Mouse (Mus musculus): ENCODE results near the gene Tagln. TPM values are rescaled to one million over a fixed set of nuclear protein-coding genes. Genes with fewer than 3 reads are reported as not detected.

Gene Tagln
- polyA plus RNA-seq, 1 experiment from 2014 or later: 5.2 TPM

DNA sequence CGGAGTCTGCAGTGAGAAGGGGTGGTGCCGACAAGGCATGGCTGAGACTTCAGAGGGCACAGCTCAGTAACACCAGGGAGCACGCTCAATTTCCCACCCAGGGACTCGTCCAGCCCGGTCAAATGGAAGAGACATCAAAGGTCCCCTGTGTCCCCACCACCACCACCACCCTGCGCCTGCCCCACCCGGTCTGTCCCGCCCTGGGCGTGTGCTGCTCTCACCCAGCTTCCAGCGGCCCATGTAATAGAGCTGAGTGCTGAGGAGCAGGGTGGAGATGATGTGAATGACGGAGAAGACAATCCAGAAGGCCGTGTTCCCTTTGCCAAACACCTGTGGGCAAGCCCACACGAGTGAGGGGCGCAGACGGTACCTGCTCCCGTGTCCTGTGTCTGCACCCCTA lies 6.6 kb upstream of the Tagln start:
- Histone ChIP-seq H3K9ac (replicated peaks; ENCODE audit: low read depth, low read length) (no peak overlapping the region), H3K27ac (ENCODE audit: low read depth, low read length) (no peak overlapping the region), H3K4me1 (ENCODE audit: control insufficient read depth, insufficient read depth, low read length) (no peaks in the 10 kb centered on the region), H3K27me3 (ENCODE audit: control insufficient read depth, insufficient read depth, low read length) (no peaks in the 10 kb centered on the region), H3K4me3 (ENCODE audit: low read depth, low read length) (no peak overlapping the region), H3K4me2 (ENCODE audit: low read depth, low read length) (no peak overlapping the region), H3K36me3 (ENCODE audit: control insufficient read depth, insufficient read depth, low read length) (peaks cover 63% of the 10 kb centered on the region), H3K9me3 (ENCODE audit: control insufficient read depth, low read length) (no peaks in the 10 kb centered on the region)
- 94% methylated on average over 16 of the region's 16 CpGs for WGBS
- ATAC-seq (ENCODE audit: low read depth): no peak

DNA sequence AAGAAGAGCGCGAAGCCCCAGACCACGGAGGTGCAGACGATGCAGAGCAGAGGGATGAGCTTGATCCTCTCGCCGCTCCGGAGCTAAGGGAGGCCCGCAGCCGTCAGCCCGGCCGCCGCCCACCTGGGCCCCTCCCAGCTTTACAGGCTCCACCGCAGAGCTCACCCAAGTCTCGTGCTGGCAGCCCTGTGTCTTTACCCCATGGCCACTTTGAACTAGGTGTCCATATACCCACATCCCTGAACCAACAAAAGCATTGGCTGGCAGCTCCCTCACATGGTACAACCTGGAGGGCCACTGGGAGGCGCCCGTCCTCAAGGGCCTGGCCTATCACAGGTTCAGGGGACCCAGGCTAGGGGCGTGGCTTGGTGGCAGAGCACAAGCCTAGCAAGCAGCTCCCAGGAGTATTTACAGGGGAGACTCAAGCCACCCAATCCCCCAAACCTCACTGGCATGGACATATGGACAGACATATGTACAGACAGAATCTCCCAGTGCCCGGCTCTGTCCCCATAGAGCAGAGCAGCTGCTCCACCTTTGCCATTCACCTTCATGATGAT lies 5.6 kb upstream of the Tagln start:
- no peak overlapping the region for H3K27ac ChIP-seq (ENCODE audit: low read depth, low read length)
- H3K36me3 ChIP-seq (ENCODE audit: control insufficient read depth, insufficient read depth, low read length): peaks cover 59% of the 10 kb centered on the region
- no peak overlapping the region for H3K4me2 ChIP-seq (ENCODE audit: low read depth, low read length)
- H3K9me3 ChIP-seq (ENCODE audit: control insufficient read depth, low read length): no peaks in the 10 kb centered on the region
- WGBS: 54% methylated on average over 18 of the region's 18 CpGs
- H3K9ac ChIP-seq (replicated peaks; ENCODE audit: low read depth, low read length): no peak overlapping the region
- H3K4me3 ChIP-seq (ENCODE audit: low read depth, low read length): no peak overlapping the region
- no peaks in the 10 kb centered on the region for H3K4me1 ChIP-seq (ENCODE audit: control insufficient read depth, insufficient read depth, low read length)
- no peaks in the 10 kb centered on the region for H3K27me3 ChIP-seq (ENCODE audit: control insufficient read depth, insufficient read depth, low read length)
- no peak for ATAC-seq (ENCODE audit: low read depth)

DNA sequence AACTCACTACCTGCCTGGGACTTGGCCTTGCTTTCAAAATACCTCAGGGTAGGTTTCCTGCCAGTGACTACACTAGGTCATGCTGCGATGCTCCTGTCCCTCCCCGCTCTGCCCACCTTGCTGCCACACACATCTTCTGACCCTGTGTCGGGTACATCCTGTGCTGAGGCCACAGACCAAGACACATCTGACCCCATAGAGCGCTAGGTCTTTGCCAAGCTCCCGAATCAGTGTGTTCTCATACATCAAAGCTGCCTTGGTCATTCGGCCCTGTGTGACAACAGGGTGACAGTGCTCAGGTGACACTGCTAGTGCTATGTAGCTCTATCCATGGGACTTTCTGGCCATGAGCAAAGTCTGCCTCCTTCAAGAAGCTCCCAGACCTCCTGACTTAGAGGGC lies 3.9 kb upstream of the Tagln start:
- no peak for ATAC-seq (ENCODE audit: low read depth)
- Histone ChIP-seq H3K27ac (ENCODE audit: low read depth, low read length) (no peak overlapping the region), H3K4me1 (ENCODE audit: control insufficient read depth, insufficient read depth, low read length) (no peaks in the 10 kb centered on the region), H3K4me2 (ENCODE audit: low read depth, low read length) (no peak overlapping the region), H3K27me3 (ENCODE audit: control insufficient read depth, insufficient read depth, low read length) (no peaks in the 10 kb centered on the region), H3K36me3 (ENCODE audit: control insufficient read depth, insufficient read depth, low read length) (peaks cover 46% of the 10 kb centered on the region), H3K4me3 (ENCODE audit: low read depth, low read length) (no peak overlapping the region), H3K9ac (replicated peaks; ENCODE audit: low read depth, low read length) (no peak overlapping the region), H3K9me3 (ENCODE audit: control insufficient read depth, low read length) (no peaks in the 10 kb centered on the region)
- WGBS: 96% methylated on average over 6 of the region's 6 CpGs

DNA sequence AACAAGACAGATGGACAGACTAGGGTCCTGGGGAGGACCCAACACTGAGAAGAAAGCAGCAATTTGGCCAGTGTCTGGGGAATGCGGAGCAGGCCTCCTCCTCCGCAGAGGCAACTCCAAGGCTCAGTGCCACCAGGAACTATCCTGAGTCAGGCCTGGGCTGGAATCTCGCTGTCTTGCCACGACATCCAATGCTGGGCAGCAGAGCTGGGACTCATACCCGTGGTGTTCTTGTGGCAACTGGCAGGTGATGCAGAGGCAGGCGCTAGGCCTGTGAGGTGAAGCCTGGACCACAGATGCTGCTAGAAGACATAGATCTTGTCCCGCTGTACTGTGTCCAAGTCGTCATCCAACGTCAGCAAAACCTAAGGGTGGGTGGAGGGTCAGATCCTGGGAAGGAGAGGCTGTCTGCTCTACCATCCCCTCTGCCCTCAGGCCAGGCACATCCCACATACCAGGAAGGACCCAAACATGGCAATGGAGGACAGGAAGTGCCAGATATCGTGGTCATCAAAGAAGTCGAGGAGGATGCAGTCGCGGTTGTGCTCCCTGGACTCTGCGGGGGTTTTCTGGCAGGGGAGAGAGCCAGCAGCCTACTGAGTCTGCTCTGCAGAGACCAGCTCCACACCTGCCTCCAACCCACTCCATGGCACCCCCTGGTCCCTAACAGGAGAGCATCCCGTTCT lies 3.2 kb upstream of the Tagln start:
- no peak overlapping the region for H3K9ac ChIP-seq (replicated peaks; ENCODE audit: low read depth, low read length)
- no peak overlapping the region for H3K27ac ChIP-seq (ENCODE audit: low read depth, low read length)
- H3K4me3 ChIP-seq (ENCODE audit: low read depth, low read length): no peak overlapping the region
- H3K36me3 ChIP-seq (ENCODE audit: control insufficient read depth, insufficient read depth, low read length): peaks cover 39% of the 10 kb centered on the region
- no peak for ATAC-seq (ENCODE audit: low read depth)
- H3K4me2 ChIP-seq (ENCODE audit: low read depth, low read length): no peak overlapping the region
- WGBS: 89% methylated on average over 15 of the region's 15 CpGs
- no peaks in the 10 kb centered on the region for H3K4me1 ChIP-seq (ENCODE audit: control insufficient read depth, insufficient read depth, low read length)
- no peaks in the 10 kb centered on the region for H3K9me3 ChIP-seq (ENCODE audit: control insufficient read depth, low read length)
- H3K27me3 ChIP-seq (ENCODE audit: control insufficient read depth, insufficient read depth, low read length): no peaks in the 10 kb centered on the region

DNA sequence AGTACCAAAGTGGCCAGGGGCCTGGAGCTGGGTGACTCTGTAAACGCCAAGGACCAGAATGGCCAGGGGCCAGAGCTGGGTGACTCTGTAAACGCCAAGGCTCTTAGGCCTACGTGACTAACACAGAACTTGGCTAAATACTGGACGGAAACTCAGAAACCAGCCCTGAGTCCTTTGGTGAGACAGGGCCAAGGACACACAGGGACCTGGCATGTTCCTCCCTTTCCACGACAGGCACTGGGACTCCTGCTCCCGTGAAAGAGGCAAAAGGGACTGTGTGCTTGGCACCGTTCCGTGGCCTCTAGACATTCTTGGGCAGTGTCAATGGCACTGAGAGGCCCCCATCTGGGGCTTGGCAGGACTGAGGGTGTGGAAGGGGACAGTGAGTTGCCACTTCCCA lies 2.2 kb upstream of the Tagln start:
- Histone ChIP-seq H3K9ac (replicated peaks; ENCODE audit: low read depth, low read length) (no peak overlapping the region), H3K27me3 (ENCODE audit: control insufficient read depth, insufficient read depth, low read length) (no peaks in the 10 kb centered on the region), H3K9me3 (ENCODE audit: control insufficient read depth, low read length) (no peaks in the 10 kb centered on the region), H3K36me3 (ENCODE audit: control insufficient read depth, insufficient read depth, low read length) (peaks cover 31% of the 10 kb centered on the region), H3K4me2 (ENCODE audit: low read depth, low read length) (no peak overlapping the region), H3K4me3 (ENCODE audit: low read depth, low read length) (no peak overlapping the region), H3K27ac (ENCODE audit: low read depth, low read length) (no peak overlapping the region), H3K4me1 (ENCODE audit: control insufficient read depth, insufficient read depth, low read length) (no peaks in the 10 kb centered on the region)
- 92% methylated on average over 8 of the region's 8 CpGs for WGBS
- ATAC-seq (ENCODE audit: low read depth): no peak

DNA sequence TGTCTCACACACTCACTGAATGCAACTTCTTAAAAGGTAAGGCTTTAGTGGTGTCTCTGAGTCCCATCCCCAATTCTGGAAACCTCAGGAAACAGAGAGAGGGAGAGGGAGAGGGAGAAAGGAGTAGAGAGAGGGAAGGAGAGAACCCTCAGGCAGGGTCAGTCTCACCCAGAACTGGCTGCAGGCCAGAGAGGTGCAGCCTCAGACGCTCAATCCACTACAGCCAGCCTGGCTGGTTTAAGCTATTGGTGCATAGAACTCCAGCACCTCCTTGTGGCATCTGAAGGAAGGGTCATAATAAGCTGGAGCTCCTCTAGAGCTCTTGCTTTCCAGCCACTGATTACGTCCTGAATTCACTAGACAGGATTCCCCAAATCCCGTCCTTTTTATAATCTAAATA lies 1.0 kb upstream of the Tagln start:
- 24% methylated on average over 3 of the region's 3 CpGs for WGBS
- peak; percentile 68; the same call in 1 of the 2 replicates for ATAC-seq (ENCODE audit: low read depth)
- no peak overlapping the region for H3K9ac ChIP-seq (replicated peaks; ENCODE audit: low read depth, low read length)

DNA sequence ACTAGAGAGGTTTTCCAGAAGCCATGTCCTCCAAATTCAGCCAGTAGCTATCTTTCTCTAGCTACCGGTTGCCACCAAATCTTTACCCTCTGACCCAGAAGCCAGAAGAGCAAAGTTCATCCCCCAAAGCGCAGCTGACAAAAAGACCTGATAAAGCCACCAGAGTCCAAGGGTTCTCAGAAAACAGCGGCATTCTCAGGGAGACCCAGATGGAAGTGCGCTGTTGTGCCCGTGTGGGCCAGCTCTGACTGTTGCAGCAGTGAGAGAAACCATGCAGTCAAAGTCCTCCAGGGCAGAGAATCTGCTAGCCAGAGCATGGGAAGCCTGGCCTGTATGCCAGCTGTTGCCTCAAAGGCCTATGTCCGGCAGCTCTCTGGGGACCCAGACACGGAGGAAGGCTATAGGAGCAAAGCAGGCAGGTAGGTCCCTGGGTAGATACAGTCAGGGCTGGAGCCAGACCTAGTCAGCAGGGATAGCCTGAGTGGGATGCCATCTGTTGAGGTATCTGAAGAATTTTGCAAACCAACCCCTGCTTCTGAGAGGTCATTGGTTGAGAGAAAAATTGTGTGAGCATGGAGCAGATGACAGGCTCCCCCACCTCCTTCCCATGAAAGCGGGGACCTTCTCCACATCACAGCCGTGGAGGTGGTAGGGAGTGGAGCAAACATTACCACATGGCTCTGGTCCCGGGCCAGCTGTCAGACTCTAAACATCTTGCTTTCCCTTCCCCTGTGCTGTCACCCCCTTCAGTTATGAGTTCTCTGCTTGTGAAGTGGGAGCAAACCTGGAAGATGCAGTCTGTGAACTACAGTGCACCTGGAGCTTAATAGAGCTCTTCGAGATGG lies 3.1 kb downstream of the Tagln start:
- Histone ChIP-seq H3K4me3 (ENCODE audit: low read depth, low read length) (no peak overlapping the region), H3K4me1 (ENCODE audit: control insufficient read depth, insufficient read depth, low read length) (no peaks in the 10 kb centered on the region), H3K27me3 (ENCODE audit: control insufficient read depth, insufficient read depth, low read length) (no peaks in the 10 kb centered on the region), H3K4me2 (ENCODE audit: low read depth, low read length) (no peak overlapping the region), H3K27ac (ENCODE audit: low read depth, low read length) (no peak overlapping the region), H3K9me3 (ENCODE audit: control insufficient read depth, low read length) (no peaks in the 10 kb centered on the region), H3K36me3 (ENCODE audit: control insufficient read depth, insufficient read depth, low read length) (peaks cover 13% of the 10 kb centered on the region), H3K9ac (replicated peaks; ENCODE audit: low read depth, low read length) (no peak overlapping the region)
- WGBS: 80% methylated on average over 11 of the region's 11 CpGs
- ATAC-seq (ENCODE audit: low read depth): no peak

More for the DNA sequence above, 1.0 kb upstream of the Tagln start:
- H3K36me3 ChIP-seq (ENCODE audit: control insufficient read depth, insufficient read depth, low read length): peaks cover 22% of the 10 kb centered on the region
- H3K4me3 ChIP-seq (ENCODE audit: low read depth, low read length): no peak overlapping the region
- no peaks in the 10 kb centered on the region for H3K9me3 ChIP-seq (ENCODE audit: control insufficient read depth, low read length)
- no peaks in the 10 kb centered on the region for H3K4me1 ChIP-seq (ENCODE audit: control insufficient read depth, insufficient read depth, low read length)
- no peak overlapping the region for H3K4me2 ChIP-seq (ENCODE audit: low read depth, low read length)
- no peak overlapping the region for H3K27ac ChIP-seq (ENCODE audit: low read depth, low read length)
- no peaks in the 10 kb centered on the region for H3K27me3 ChIP-seq (ENCODE audit: control insufficient read depth, insufficient read depth, low read length)

DNA sequence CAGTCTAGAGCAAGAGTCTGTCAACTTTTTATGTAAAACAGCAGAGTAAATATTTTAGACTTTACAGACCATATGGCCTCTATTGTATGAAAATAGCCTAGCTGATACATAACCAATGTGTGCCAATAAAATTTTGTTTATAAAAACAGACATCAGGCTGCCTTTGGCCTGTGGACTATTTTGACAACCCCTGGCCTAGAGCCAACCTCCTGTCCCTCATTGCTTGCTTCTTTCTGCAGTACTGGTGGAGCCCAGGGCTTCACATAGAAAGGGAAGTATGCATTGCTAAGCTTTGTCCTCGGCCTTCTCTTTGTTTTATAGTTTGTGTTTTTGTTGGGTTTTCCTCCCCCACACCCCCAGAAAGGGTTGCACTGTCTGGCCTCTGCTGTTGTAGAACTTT lies 3.9 kb downstream of the Tagln start:
- 64% methylated on average over 1 of the region's 1 CpGs for WGBS
- Histone ChIP-seq H3K4me1 (ENCODE audit: control insufficient read depth, insufficient read depth, low read length) (no peaks in the 10 kb centered on the region), H3K27me3 (ENCODE audit: control insufficient read depth, insufficient read depth, low read length) (no peaks in the 10 kb centered on the region), H3K9ac (replicated peaks; ENCODE audit: low read depth, low read length) (no peak overlapping the region), H3K27ac (ENCODE audit: low read depth, low read length) (no peak overlapping the region), H3K4me3 (ENCODE audit: low read depth, low read length) (no peak overlapping the region), H3K9me3 (ENCODE audit: control insufficient read depth, low read length) (no peaks in the 10 kb centered on the region), H3K36me3 (ENCODE audit: control insufficient read depth, insufficient read depth, low read length) (peaks cover 21% of the 10 kb centered on the region), H3K4me2 (ENCODE audit: low read depth, low read length) (no peak overlapping the region)
- no peak for ATAC-seq (ENCODE audit: low read depth)

DNA sequence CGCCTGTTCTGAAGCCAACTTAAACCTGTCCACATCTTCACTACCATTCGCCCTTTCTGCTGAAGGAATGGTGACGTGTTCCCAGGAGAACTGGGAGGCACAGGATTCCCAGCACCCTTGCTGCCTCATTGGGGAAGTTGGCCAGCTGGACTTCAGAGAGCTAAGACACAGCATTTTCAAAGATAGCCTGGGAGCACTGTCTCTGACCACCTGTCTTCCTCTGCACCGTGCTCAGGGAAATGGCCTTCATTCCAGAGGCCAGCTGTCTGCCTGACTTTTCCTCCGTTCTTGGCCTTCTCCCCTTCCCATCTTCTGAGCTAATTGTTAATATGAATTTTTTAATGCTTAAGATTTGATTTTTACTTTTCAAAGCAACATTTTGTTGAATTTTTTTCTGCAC lies 6.6 kb downstream of the Tagln start:
- H3K4me1 ChIP-seq (ENCODE audit: control insufficient read depth, insufficient read depth, low read length): no peaks in the 10 kb centered on the region
- 96% methylated on average over 5 of the region's 5 CpGs for WGBS
- H3K27me3 ChIP-seq (ENCODE audit: control insufficient read depth, insufficient read depth, low read length): no peaks in the 10 kb centered on the region
- H3K9ac ChIP-seq (replicated peaks; ENCODE audit: low read depth, low read length): no peak overlapping the region
- H3K4me2 ChIP-seq (ENCODE audit: low read depth, low read length): no peak overlapping the region
- no peak for ATAC-seq (ENCODE audit: low read depth)
- H3K36me3 ChIP-seq (ENCODE audit: control insufficient read depth, insufficient read depth, low read length): peaks cover 33% of the 10 kb centered on the region
- H3K4me3 ChIP-seq (ENCODE audit: low read depth, low read length): no peak overlapping the region
- H3K9me3 ChIP-seq (ENCODE audit: control insufficient read depth, low read length): no peaks in the 10 kb centered on the region
- H3K27ac ChIP-seq (ENCODE audit: low read depth, low read length): no peak overlapping the region
